Mouse (Mus musculus): Measurements from ENCODE around the gene Dntt. TPM values are rescaled to one million over a fixed set of nuclear protein-coding genes. Genes with fewer than 3 reads are reported as not detected.
A peak's percentile ranks its signal among the peaks of the same experiment; 100 is the strongest.

The Dntt gene
- total RNA-seq, 2 experiments from 2014 or later, result not detected

- no peak for DNase-seq
Observed at GRCm38 (mm10) chr19:41054702-41055101, 25.6 kb downstream of the Dntt start.

GRCm38 (mm10) chr19:41071500-41071899 is 42.4 kb downstream of the Dntt start:
- peak; percentile 80 to 93 for DNase-seq

GRCm38 (mm10) chr19:41073746-41074455 is 44.8 kb downstream of the Dntt start:
- DNase-seq, result no peak

GRCm38 (mm10) chr19:41076906-41077305 is 47.8 kb downstream of the Dntt start, which contains the start of gene Opalin:
Gene Opalin (minus strand): TSS chr19:41077113.
- DNase-seq, result no peak

- no peak for DNase-seq
Observed at GRCm38 (mm10) chr19:41081589-41081988, 52.5 kb downstream of the Dntt start.

- no peak for DNase-seq
Observed at GRCm38 (mm10) chr19:41083646-41084045, 54.6 kb downstream of the Dntt start.

- DNase-seq, result no peak
Observed at GRCm38 (mm10) chr19:41086289-41086688, 57.2 kb downstream of the Dntt start.

- peak; percentile 71 to 87 for DNase-seq
Observed at GRCm38 (mm10) chr19:41086700-41087099, 57.6 kb downstream of the Dntt start.

- DNase-seq, result no peak
Observed at GRCm38 (mm10) chr19:41087901-41088300, 58.8 kb downstream of the Dntt start.

GRCm38 (mm10) chr19:41088491-41088890 is 59.4 kb downstream of the Dntt start:
- DNase-seq, result no peak

- DNase-seq, result peak; percentile 35 to 78
Observed at GRCm38 (mm10) chr19:41089833-41090232, 60.8 kb downstream of the Dntt start.

- DNase-seq, result no peak
Observed at GRCm38 (mm10) chr19:41091901-41092300, 62.8 kb downstream of the Dntt start.

- no peak for DNase-seq
Observed at GRCm38 (mm10) chr19:41097038-41097437, 68.0 kb downstream of the Dntt start.

- DNase-seq, result peak; percentile 22 to 52
Observed at GRCm38 (mm10) chr19:41100863-41101262, 71.8 kb downstream of the Dntt start.

GRCm38 (mm10) chr19:41101390-41101789 is 72.3 kb downstream of the Dntt start:
- DNase-seq, result peak; percentile 78 to 88

- peak in 1 of 2 experiments; percentile 49 for DNase-seq
Observed at GRCm38 (mm10) chr19:41104922-41105321, 75.8 kb downstream of the Dntt start.

- no peak for DNase-seq
Observed at GRCm38 (mm10) chr19:41107530-41107929, 78.5 kb downstream of the Dntt start.

- peak in 1 of 2 experiments; percentile 37 for DNase-seq
Observed at GRCm38 (mm10) chr19:41108666-41109065, 79.6 kb downstream of the Dntt start.

Other genes starting within 250 kb of the Dntt start
- gene Ccnj, start 198.0 kb upstream of the Dntt start, total RNA-seq (2021), result 1 to 10 TPM; 3.0 to 3.3 TPM
- gene Zfp518a, start 134.6 kb upstream of the Dntt start, total RNA-seq (2021), result 1 to 10 TPM; 6.9 to 7.1 TPM
- 1 to 10 TPM; 2.1 to 2.5 TPM for gene Blnk, start 34.7 kb upstream of the Dntt start, total RNA-seq (2021)
- gene Opalin, start 47.8 kb downstream of the Dntt start, total RNA-seq (2021), result not detected
- gene Tll2, start 177.6 kb downstream of the Dntt start, total RNA-seq (2021), result under 1 TPM; 0.31 to 0.32 TPM
- gene Tm9sf3, start 234.7 kb downstream of the Dntt start, total RNA-seq (2021), result 10 to 100 TPM; 70.3 to 73.4 TPM